Mouse (Mus musculus): ENCODE measurements around the gene Gmcl1.

DNA sequence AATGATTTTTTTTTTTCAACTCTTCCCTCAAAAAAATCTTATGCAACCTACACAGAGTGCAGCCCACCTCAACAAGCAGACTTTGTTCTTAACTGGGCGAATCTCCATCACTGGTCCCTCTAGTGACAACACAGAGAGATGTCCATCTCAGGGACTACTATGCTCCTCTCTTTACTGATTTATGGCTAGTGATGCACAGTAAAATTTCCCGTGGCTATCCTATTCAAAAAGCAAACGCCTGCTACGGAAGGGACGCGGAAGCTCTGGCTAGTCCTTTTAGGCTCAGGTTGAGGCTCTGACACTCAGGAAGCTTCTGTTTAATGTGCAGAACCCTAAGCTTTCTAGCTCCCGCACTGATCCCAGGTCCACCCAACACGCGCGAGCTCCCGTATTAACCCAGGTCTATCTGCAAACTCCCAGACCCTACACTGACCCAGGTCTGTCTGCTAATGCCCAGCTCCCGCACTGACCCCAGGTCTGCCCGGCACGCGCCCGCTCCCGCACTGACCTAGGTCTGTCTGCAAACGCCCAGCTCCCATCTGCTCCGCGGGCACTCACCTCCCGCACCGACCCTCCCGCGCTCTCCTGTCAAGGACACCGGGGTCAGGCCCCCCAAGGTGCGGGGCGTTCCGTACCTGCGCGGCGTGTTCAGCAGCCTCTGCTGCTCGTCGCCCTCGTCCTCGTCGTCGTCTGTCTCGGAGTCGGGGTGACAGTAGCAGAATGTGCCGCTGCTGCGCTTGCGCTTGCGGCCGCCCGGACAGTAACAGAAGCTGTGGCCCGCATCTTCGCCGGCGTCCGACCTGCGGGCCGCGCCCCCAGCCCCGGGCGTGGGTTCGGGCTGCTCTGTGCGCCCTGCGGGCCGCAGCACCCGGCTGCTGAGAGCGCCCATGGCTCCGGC, 658 bp downstream of the Gmcl1 start:
- TF ChIP-seq CTCF (IDR thresholded peaks at IDR 0.05; ENCODE audit: low read depth) (no peak), EP300 (optimal IDR thresholded peaks at IDR 0.05) (no peak)
